Mouse (Mus musculus): ENCODE data around the gene Nlgn1. TPM values are rescaled to one million over a fixed set of nuclear protein-coding genes. Genes with fewer than 3 reads are reported as not detected.

Nlgn1 gene
- polyA plus RNA-seq, 1 experiment: 0.09 TPM

DNA sequence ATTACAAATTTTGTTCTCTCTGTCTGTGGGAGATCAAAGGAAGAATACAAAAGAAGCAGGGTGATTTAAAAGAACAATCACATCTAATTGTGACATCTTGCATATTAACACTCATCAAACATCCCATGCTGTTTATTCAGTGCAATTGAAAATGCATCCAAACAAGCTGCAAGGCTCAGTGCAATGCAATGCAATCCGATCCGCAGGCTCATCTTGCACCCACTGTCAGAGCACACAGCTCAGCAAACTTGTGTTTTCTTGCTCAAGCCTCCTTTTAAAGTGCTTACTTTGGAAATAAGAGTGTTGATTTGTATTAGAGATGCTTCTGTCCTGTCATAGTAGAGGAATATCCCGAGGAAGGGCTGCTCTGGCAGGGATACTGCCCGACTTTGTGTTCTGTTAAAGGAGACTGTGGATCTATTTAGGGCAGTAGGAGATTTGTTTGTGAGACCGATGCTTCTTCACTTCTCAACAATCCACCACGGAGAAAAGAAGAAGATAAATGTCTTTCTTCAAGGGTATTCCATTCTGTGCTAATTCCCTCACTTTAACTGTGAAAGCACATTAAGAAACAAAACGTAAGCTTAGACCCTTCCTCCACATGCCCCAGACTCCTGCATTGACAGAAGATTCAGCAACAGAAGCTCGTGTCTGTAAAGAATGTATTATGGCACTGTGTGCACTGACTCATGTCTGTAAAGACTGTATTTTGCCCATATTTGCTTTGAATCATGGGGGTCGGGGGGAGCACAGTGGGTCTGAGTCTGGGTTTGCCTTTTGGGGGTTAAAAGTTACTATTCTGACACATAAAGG lies 197.2 kb downstream of the Nlgn1 start:
- TF ChIP-seq POLR2A (IDR thresholded peaks at IDR 0.05; ENCODE audit: low read depth, low read length) (no peak), CTCF (IDR thresholded peaks at IDR 0.05; ENCODE audit: extremely low read depth, insufficient read length, insufficient replicate concordance, low read depth, low read length) (no peak)
- H3K27ac ChIP-seq (ENCODE audit: insufficient read depth, low read depth, low read length): no peak overlapping the region
- H3K36me3 ChIP-seq (ENCODE audit: control insufficient read depth, insufficient read depth, low read length): no peaks in the 10 kb centered on the region
- 42% methylated on average over 9 of the region's 9 CpGs for WGBS
- no peaks in the 10 kb centered on the region for H3K27me3 ChIP-seq (ENCODE audit: control insufficient read depth, insufficient read depth, low read length)
- no peaks in the 10 kb centered on the region for H3K4me1 ChIP-seq (ENCODE audit: control insufficient read depth, insufficient read depth, insufficient read length, low read length)
- H3K4me3 ChIP-seq (ENCODE audit: low read depth, low read length): no peak overlapping the region

DNA sequence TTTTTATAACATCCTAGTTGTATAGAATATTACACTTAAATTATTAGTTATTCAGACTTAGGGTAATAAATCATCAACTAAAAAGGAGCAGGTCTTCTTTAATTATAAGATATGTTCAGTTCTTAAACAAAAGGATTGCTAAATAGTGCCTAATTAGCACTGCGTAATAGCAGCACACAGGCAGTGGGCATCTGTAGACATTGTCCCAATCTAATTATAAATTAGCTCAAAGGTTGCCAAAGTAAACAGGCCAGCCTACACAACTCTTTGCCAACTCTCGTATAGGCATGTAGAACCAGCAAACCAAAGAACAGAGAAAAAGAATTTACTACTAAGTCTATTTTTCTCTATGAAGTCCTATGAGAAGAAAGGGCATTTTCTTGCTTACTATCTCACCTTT lies 201.3 kb downstream of the Nlgn1 start:
- Histone ChIP-seq H3K27ac (ENCODE audit: insufficient read depth, low read depth, low read length) (no peak overlapping the region), H3K27me3 (ENCODE audit: control insufficient read depth, insufficient read depth, low read length) (no peaks in the 10 kb centered on the region), H3K4me1 (ENCODE audit: control insufficient read depth, insufficient read depth, insufficient read length, low read length) (no peaks in the 10 kb centered on the region), H3K36me3 (ENCODE audit: control insufficient read depth, insufficient read depth, low read length) (no peaks in the 10 kb centered on the region), H3K4me3 (ENCODE audit: low read depth, low read length) (no peak overlapping the region)
- WGBS: 50% methylated on average over 2 of the region's 2 CpGs
- TF ChIP-seq POLR2A (IDR thresholded peaks at IDR 0.05; ENCODE audit: low read depth, low read length): no peak
- TF ChIP-seq CTCF (IDR thresholded peaks at IDR 0.05; ENCODE audit: extremely low read depth, insufficient read length, insufficient replicate concordance, low read depth, low read length): no peak

DNA sequence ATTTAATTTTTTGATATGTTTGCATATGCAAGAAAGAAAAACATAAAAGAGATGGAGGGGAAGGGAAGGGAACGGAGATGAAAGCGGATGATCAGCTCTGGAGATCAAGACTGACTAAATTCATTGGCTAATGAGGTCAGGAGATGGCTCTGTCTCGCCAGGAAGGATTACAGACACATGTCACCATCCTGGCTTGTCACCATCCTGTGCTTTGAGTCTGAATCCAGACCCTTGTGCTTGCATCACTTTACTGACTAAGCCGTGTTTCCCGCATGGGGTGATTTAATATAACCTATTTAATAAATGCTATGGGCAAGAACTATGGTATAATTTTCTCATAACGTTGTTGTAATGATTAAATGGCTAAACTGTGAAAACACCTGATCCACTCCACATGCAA lies 202.8 kb downstream of the Nlgn1 start:
- WGBS: 75% methylated on average over 6 of the region's 6 CpGs
- H3K4me1 ChIP-seq (ENCODE audit: control insufficient read depth, insufficient read depth, insufficient read length, low read length): no peaks in the 10 kb centered on the region

DNA sequence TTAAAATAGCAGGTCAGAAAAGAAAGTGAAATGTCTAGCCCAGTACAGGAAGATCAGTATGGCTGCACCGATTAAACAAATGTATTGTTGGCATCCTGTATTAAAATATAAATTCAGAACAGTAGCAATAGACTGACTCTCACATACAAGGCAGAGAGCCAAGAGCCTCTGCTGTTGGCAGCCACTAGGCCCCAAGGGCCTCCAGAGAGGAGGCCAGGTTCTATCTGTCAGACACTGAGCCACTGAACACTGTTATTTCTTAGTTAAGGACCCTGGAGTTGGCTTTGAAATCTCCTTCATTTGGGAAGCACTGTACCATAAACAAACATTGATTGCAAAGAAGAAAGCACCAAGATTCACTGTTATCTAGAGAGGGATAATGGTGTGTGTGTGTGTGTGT lies 215.2 kb downstream of the Nlgn1 start:
- H3K27me3 ChIP-seq (ENCODE audit: control insufficient read depth, insufficient read depth, low read length): no peaks in the 10 kb centered on the region
- no peaks in the 10 kb centered on the region for H3K4me1 ChIP-seq (ENCODE audit: control insufficient read depth, insufficient read depth, insufficient read length, low read length)
- H3K4me3 ChIP-seq (ENCODE audit: low read depth, low read length): no peak overlapping the region
- WGBS: 83% methylated on average over 1 of the region's 1 CpGs
- TF ChIP-seq POLR2A (IDR thresholded peaks at IDR 0.05; ENCODE audit: low read depth, low read length) (no peak), CTCF (IDR thresholded peaks at IDR 0.05; ENCODE audit: extremely low read depth, insufficient read length, insufficient replicate concordance, low read depth, low read length) (no peak)
- no peaks in the 10 kb centered on the region for H3K36me3 ChIP-seq (ENCODE audit: control insufficient read depth, insufficient read depth, low read length)
- H3K27ac ChIP-seq (ENCODE audit: insufficient read depth, low read depth, low read length): no peak overlapping the region

More for the DNA sequence above, 202.8 kb downstream of the Nlgn1 start:
- TF ChIP-seq CTCF (IDR thresholded peaks at IDR 0.05; ENCODE audit: extremely low read depth, insufficient read length, insufficient replicate concordance, low read depth, low read length) (no peak), POLR2A (IDR thresholded peaks at IDR 0.05; ENCODE audit: low read depth, low read length) (no peak)
- Histone ChIP-seq H3K27ac (ENCODE audit: insufficient read depth, low read depth, low read length) (no peak overlapping the region), H3K36me3 (ENCODE audit: control insufficient read depth, insufficient read depth, low read length) (no peaks in the 10 kb centered on the region), H3K4me3 (ENCODE audit: low read depth, low read length) (no peak overlapping the region), H3K27me3 (ENCODE audit: control insufficient read depth, insufficient read depth, low read length) (no peaks in the 10 kb centered on the region)

DNA sequence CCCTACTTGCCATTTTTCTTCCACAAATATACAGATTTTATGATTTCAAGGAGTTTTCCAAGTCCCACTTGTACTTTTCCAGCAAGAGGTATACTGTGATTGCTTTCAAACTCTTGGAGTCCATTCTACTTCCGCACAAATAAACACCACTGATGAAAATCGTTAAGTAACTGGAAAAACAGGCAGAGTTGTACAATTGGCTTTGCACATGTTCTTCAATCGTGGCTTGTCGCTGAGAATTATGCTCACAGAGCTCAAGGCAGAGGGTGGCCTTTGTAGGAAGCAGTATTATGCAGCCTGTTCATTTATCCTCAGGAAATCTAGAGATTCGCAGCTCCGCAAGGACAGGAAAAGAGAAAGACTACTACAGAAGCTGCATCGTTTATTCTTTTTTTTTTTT lies 225.9 kb downstream of the Nlgn1 start:
- H3K36me3 ChIP-seq (ENCODE audit: control insufficient read depth, insufficient read depth, low read length): no peaks in the 10 kb centered on the region
- no peak overlapping the region for H3K4me3 ChIP-seq (ENCODE audit: low read depth, low read length)
- no peaks in the 10 kb centered on the region for H3K27me3 ChIP-seq (ENCODE audit: control insufficient read depth, insufficient read depth, low read length)
- H3K4me1 ChIP-seq (ENCODE audit: control insufficient read depth, insufficient read depth, insufficient read length, low read length): no peaks in the 10 kb centered on the region
- TF ChIP-seq CTCF (IDR thresholded peaks at IDR 0.05; ENCODE audit: extremely low read depth, insufficient read length, insufficient replicate concordance, low read depth, low read length) (no peak), POLR2A (IDR thresholded peaks at IDR 0.05; ENCODE audit: low read depth, low read length) (no peak)
- H3K27ac ChIP-seq (ENCODE audit: insufficient read depth, low read depth, low read length): no peak overlapping the region
- 86% methylated on average over 7 of the region's 7 CpGs for WGBS

DNA sequence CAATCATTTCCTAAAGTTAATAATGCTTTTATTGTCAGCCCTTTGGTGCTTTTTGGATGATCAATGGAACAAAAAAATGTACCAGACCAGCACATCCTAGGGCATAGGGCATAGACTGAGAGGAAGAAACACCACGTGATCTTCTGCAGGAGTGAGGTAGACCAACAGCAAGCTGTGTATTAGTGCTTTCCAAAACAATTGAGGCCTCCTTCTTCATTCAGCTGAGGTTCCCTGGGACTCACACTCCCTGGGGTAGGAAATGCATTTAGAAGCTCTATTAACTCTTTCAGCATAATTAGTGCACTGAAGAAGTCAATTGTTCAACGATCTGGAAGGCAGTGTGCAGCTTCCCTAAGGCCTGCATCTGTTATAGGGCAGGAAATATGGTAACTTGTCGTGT lies 226.7 kb downstream of the Nlgn1 start:
- H3K27me3 ChIP-seq (ENCODE audit: control insufficient read depth, insufficient read depth, low read length): no peaks in the 10 kb centered on the region
- H3K4me3 ChIP-seq (ENCODE audit: low read depth, low read length): no peak overlapping the region
- TF ChIP-seq POLR2A (IDR thresholded peaks at IDR 0.05; ENCODE audit: low read depth, low read length): no peak
- no peak for TF ChIP-seq CTCF (IDR thresholded peaks at IDR 0.05; ENCODE audit: extremely low read depth, insufficient read length, insufficient replicate concordance, low read depth, low read length)
- no peak overlapping the region for H3K27ac ChIP-seq (ENCODE audit: insufficient read depth, low read depth, low read length)
- 59% methylated on average over 3 of the region's 3 CpGs for WGBS
- no peaks in the 10 kb centered on the region for H3K4me1 ChIP-seq (ENCODE audit: control insufficient read depth, insufficient read depth, insufficient read length, low read length)
- no peaks in the 10 kb centered on the region for H3K36me3 ChIP-seq (ENCODE audit: control insufficient read depth, insufficient read depth, low read length)

DNA sequence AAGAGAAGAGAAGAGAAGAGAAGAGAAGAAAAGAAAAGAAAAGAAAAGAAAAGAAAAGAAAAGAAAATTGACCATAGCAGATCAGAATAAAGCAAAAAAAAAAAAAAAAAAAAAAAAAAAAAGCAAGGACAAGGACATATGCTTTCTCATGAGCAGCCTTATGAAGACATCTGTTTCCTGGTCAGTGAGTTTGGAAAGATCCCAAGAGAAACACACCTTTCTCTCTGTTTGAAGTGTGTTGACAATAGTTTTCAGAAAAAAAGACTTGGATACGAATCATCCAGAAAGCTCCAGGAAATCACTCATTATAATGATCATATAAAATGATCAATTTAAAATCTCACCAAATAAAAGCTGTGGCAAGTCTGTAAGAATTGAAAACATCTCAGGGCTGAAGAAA lies 230.0 kb downstream of the Nlgn1 start:
- H3K27ac ChIP-seq (ENCODE audit: insufficient read depth, low read depth, low read length): no peak overlapping the region
- H3K27me3 ChIP-seq (ENCODE audit: control insufficient read depth, insufficient read depth, low read length): no peaks in the 10 kb centered on the region
- H3K36me3 ChIP-seq (ENCODE audit: control insufficient read depth, insufficient read depth, low read length): no peaks in the 10 kb centered on the region
- no peaks in the 10 kb centered on the region for H3K4me1 ChIP-seq (ENCODE audit: control insufficient read depth, insufficient read depth, insufficient read length, low read length)
- 62% methylated on average over 1 of the region's 1 CpGs for WGBS
- TF ChIP-seq POLR2A (IDR thresholded peaks at IDR 0.05; ENCODE audit: low read depth, low read length): no peak
- TF ChIP-seq CTCF (IDR thresholded peaks at IDR 0.05; ENCODE audit: extremely low read depth, insufficient read length, insufficient replicate concordance, low read depth, low read length): no peak
- no peak overlapping the region for H3K4me3 ChIP-seq (ENCODE audit: low read depth, low read length)

Data from small intestine, adult 2 months (tissue).